Mouse (Mus musculus) liver, adult 2 months (tissue): ENCODE measurements around the gene Il34. TPM values are rescaled to one million over a fixed set of nuclear protein-coding genes. Genes with fewer than 3 reads are reported as not detected.

Experiments used
- DNase-seq: peaks from one replicate; pipeline ENCODE4 v3.0.0-alpha.2; 2011; ENCODE audit warnings: low read depth, low spot score; ENCODE audit errors: extremely low read depth
- H3K27ac ChIP-seq: fragments of 200-500 bp; replicated peaks from 2 replicates; pipeline ENCODE4 v1.5.1; 2012; ENCODE audit warnings: low read depth, mild to moderate bottlenecking, control low read depth, inconsistent platforms, low read length; ENCODE audit not compliant: insufficient read depth
- H3K27me3 ChIP-seq: fragments of 200-500 bp; 2 replicates; pipeline ENCODE4 v1.6.1; 2012; ENCODE audit warnings: mild to moderate bottlenecking, moderate library complexity, low read length, inconsistent platforms; ENCODE audit not compliant: control insufficient read depth, insufficient read depth
- H3K36me3 ChIP-seq: fragments of 200-500 bp; 2 replicates; pipeline ENCODE4 v1.6.1; 2012; ENCODE audit warnings: low read length, inconsistent platforms; ENCODE audit not compliant: control insufficient read depth, insufficient read depth
- H3K4me1 ChIP-seq: fragments of 200-500 bp; 2 replicates; pipeline ENCODE4 v1.6.1; 2011; ENCODE audit warnings: low read length; ENCODE audit not compliant: control insufficient read depth, insufficient read depth
- H3K4me3 ChIP-seq: fragments of 200-500 bp; 2 replicates; pipeline ENCODE4 v1.5.1; 2011; ENCODE audit warnings: low read depth, mild to moderate bottlenecking, control low read depth, low read length, moderate library complexity; ENCODE audit not compliant: insufficient read depth
- H3K79me2 ChIP-seq: fragments of 200-500 bp; 2 replicates; pipeline ENCODE4 v1.6.1; 2012; ENCODE audit warnings: inconsistent platforms, mild to moderate bottlenecking, low read length, moderate library complexity; ENCODE audit not compliant: control insufficient read depth, insufficient read depth
- H3K9ac ChIP-seq: fragments of 200-500 bp; 2 replicates; pipeline ENCODE4 v1.6.1; 2012; ENCODE audit warnings: low read depth, mild to moderate bottlenecking, control low read depth, inconsistent platforms, low read length
- CTCF ChIP-seq: fragments of 200-500 bp; IDR thresholded peaks from 2 replicates; pipeline ENCODE4 v1.5.1; 2011; ENCODE audit warnings: low read depth, low read length, control low read depth
- POLR2A ChIP-seq: fragments of 200-500 bp; IDR thresholded peaks from 2 replicates; pipeline ENCODE4 v1.6.1; 2011; ENCODE audit warnings: low read length, control low read depth; ENCODE audit not compliant: insufficient read depth; ENCODE audit errors: extremely low read depth
- WGBS: fragments of 180-500 bp; shearing (Covaris S2); methylation state at CpG from one replicate; pipeline ENCODE4 v1.1.7; 2018; 5-methylcytosine and 5-hydroxymethylcytosine counted together
- polyA plus RNA-seq: library from polyadenylated mRNA; depleted of rRNA; stranded (reverse); fragments of >200 nt; gene quantifications from 2 replicates; pipeline ENCODE4 v1.2.3, GENCODE M21; 2012
- total RNA-seq: library from RNA; depleted of rRNA; stranded (reverse); fragments of >200 nt; gene quantifications from 2 replicates; pipeline ENCODE4 v1.2.3, GENCODE M21; 2014

Il34 gene
- total and polyA plus RNA-seq, 2 experiments, result 2.4 to 7.3 TPM

DNA sequence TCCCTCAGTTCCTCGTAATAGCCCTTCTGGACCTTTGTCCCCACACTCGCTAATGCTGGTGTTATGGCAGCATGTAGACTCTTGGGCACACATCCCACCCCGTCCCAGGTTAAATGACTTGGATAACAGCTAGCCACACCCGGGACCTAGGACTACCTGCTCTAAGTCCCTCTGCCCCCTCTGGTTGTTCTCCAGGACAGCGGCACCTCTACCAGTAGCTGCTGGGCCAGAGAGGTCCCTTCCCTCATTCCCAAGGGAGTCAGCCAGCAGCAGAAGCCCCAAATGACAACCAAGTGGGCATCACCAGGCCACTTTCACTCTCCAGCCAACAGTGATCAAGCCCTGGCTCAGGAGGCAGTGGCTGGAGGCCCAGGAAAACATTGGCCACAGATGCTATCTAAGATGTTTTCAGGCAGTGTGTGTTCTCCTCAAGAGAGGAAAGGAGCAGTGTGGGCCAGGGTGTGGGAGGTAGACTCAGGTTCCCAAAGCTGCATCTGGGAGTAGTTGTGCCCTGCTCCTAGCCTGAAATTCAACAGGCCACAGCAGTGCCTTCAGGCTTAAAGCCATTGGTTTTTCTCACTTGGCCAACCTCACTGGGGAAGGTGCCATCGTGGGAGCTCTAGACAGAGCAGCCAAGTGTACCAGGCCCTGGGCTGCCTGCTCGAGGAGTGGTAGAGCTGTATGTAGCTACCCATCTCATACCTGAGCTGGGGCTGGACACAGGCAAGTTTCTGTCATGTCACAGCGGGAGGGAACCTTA, 87.3 kb downstream of the Il34 start:
- no peaks in the 10 kb centered on the region for H3K79me2 ChIP-seq
- DNase-seq, result no peak
- H3K27ac ChIP-seq, result no peak overlapping the region
- WGBS, result 85% methylated on average over 8 of the region's 8 CpGs
- H3K4me3 ChIP-seq, result no peak overlapping the region
- peaks cover 2% of the 10 kb centered on the region; the same call in 1 of the 2 replicates for H3K36me3 ChIP-seq
- no peaks in the 10 kb centered on the region; the same call in 1 of the 2 replicates for H3K4me1 ChIP-seq
- no peak overlapping the region for H3K9ac ChIP-seq
- TF ChIP-seq CTCF (no peak), POLR2A (no peak)
- H3K27me3 ChIP-seq, result no peaks in the 10 kb centered on the region

DNA sequence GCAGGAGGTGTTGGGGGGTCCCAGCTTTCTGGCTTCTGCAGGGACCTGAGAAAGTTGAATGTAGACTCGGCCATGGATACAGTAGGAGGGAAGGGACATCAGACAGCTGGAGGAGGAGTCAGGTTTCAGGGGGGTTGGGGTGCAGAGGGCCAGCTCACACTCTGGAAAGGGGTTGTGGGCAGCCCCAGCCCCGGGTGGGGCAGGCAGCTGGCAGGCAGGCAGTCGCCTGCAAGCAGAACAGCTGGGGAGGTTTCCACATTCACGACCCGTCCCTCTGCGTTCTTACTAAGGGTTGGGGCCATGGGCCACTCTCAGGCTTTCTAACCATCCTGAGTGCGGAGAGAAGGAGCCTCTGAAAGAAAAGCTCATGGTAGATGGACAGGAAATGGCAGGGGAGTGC, 88.6 kb downstream of the Il34 start:
- H3K27ac ChIP-seq, result no peak overlapping the region
- 82% methylated on average over 7 of the region's 7 CpGs for WGBS
- H3K4me1 ChIP-seq, result no peaks in the 10 kb centered on the region; the same call in 1 of the 2 replicates

DNA sequence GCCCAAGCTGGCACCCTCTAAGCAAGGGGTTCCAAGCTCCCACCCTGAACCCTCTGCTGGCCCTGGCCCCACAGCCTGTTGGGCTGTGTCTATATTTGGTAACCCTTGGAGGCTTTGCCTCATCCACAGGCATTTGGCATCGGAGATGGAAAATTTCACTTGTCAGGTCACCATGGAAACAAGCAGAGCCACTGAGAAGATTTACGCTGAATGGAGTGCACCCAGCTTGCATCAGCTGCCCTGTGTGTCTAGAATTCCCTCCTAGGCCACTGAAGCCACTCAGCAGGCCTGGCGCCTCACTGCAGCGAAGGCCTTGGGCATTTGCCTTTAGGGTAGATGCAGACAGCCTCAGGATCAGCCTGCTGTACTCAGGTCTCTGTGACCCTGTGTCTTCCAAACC, 89.6 kb downstream of the Il34 start:
- H3K27me3 ChIP-seq, result no peaks in the 10 kb centered on the region
- H3K4me3 ChIP-seq, result no peak overlapping the region
- no peaks in the 10 kb centered on the region for H3K4me1 ChIP-seq
- peak; percentile 29 for DNase-seq
- H3K36me3 ChIP-seq, result peaks cover 6% of the 10 kb centered on the region; the same call in 1 of the 2 replicates
- no peaks in the 10 kb centered on the region for H3K79me2 ChIP-seq
- H3K27ac ChIP-seq, result no peak overlapping the region
- H3K9ac ChIP-seq, result no peak overlapping the region
- no peak for TF ChIP-seq CTCF
- TF ChIP-seq POLR2A, result no peak
- WGBS, result 85% methylated on average over 4 of the region's 4 CpGs

More for the DNA sequence above, 88.6 kb downstream of the Il34 start:
- H3K79me2 ChIP-seq, result no peaks in the 10 kb centered on the region
- no peak overlapping the region for H3K4me3 ChIP-seq
- H3K36me3 ChIP-seq, result peaks cover 5% of the 10 kb centered on the region; the same call in 1 of the 2 replicates
- TF ChIP-seq CTCF (no peak), POLR2A (no peak)
- no peak overlapping the region for H3K9ac ChIP-seq
- DNase-seq, result no peak
- no peaks in the 10 kb centered on the region for H3K27me3 ChIP-seq

DNA sequence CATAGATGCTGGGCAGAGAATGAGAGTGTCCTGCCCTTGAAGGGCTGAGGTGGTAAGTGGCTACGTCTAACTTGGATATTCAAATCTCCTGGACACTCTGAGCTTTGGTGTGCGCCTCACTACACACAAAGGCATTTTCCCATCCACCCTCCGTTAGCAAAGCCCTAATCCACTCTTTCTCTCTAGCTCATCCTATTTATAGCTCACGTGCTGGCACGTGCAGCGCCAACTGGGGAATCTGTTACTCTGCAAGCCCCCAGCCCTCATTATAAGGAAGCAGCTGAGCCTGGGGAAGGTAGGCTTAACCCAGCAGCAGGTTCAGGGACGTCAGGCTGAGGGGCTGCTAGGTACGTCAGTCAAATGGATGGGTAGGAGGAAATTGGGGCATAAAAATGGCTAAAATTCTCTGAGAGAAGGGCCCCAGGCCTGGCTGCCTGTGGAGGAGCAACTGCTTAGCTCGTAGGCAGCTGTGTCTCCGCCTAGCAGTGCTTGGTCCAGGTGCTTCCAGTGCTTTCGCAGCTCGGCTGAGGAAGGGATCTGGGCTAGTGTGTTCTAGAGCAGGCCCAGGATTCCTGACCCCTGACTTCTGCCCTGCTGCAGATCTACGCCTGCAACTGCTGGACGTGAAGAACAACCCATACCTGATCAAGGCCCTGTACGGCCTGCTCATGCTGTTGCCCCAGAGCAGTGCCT, 90.8 kb downstream of the Il34 start:
- DNase-seq, result no peak
- no peak overlapping the region for H3K9ac ChIP-seq
- WGBS, result 96% methylated on average over 15 of the region's 15 CpGs
- no peaks in the 10 kb centered on the region for H3K4me1 ChIP-seq
- no peak overlapping the region for H3K4me3 ChIP-seq
- no peak for TF ChIP-seq CTCF
- TF ChIP-seq POLR2A, result no peak
- H3K27ac ChIP-seq, result no peak overlapping the region
- H3K27me3 ChIP-seq, result no peaks in the 10 kb centered on the region
- H3K36me3 ChIP-seq, result peaks cover 6% of the 10 kb centered on the region; the same call in 1 of the 2 replicates
- H3K79me2 ChIP-seq, result no peaks in the 10 kb centered on the region

DNA sequence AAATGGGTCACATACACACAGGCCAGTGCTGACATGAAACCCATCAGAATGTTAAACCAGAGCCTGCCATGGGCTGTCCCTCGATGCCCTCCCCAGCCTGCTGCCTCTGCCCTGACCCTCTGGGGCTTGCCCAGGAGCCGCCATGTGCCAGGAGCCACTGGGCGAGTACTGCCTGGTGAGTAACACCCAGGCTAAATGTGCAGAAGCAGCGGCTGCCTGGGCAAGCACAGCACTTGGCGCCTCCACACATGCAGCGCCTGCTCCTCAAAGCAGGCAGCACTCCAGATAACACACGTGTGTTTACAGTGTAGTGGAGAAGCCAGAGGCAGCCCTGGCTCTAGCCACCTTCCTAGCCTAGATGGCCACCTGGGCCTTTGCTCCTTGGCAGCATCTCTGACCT, 92.7 kb downstream of the Il34 start:
- DNase-seq, result peak; percentile 10
- 56% methylated on average over 7 of the region's 7 CpGs for WGBS
- Histone ChIP-seq H3K79me2 (no peaks in the 10 kb centered on the region), H3K4me1 (no peaks in the 10 kb centered on the region), H3K4me3 (no peak overlapping the region), H3K27me3 (no peaks in the 10 kb centered on the region), H3K27ac (no peak overlapping the region), H3K36me3 (peaks cover 6% of the 10 kb centered on the region; the same call in 1 of the 2 replicates), H3K9ac (no peak overlapping the region)
- TF ChIP-seq CTCF (no peak), POLR2A (no peak)
